Mouse (Mus musculus) forebrain, embryonic 10.5 days (tissue): ENCODE measurements around the gene Hist4h4. TPM values are rescaled to one million over a fixed set of nuclear protein-coding genes. Genes with fewer than 3 reads are reported as not detected.

Experiments used
- DNase-seq: peaks from one replicate; pipeline ENCODE4 v3.0.0-alpha.2; 2017; ENCODE audit warnings: low spot score; ENCODE audit errors: extremely low spot score
- H3K27ac ChIP-seq: fragments of 300-500 bp; sonication (generic); 2 replicates; pipeline ENCODE4 v1.5.1; 2016; ENCODE audit warnings: mild to moderate bottlenecking
- H3K27me3 ChIP-seq: fragments of 300-500 bp; sonication (generic); 2 replicates; pipeline ENCODE4 v1.6.1; 2016; ENCODE audit warnings: mild to moderate bottlenecking; ENCODE audit not compliant: poor library complexity, severe bottlenecking
- H3K36me3 ChIP-seq: fragments of 300-500 bp; sonication (generic); replicated peaks from 2 replicates; pipeline ENCODE4 v1.6.1; 2016; ENCODE audit warnings: mild to moderate bottlenecking, moderate library complexity
- H3K4me1 ChIP-seq: fragments of 300-500 bp; sonication (generic); 2 replicates; pipeline ENCODE4 v1.6.1; 2016
- H3K4me3 ChIP-seq: fragments of 300-500 bp; sonication (generic); 2 replicates; pipeline ENCODE4 v1.5.1; 2016; ENCODE audit warnings: mild to moderate bottlenecking, moderate library complexity
- H3K9me3 ChIP-seq: fragments of 300-500 bp; sonication (generic); 2 replicates; pipeline ENCODE4 v1.6.1; 2016; ENCODE audit warnings: mild to moderate bottlenecking, moderate library complexity
- WGBS: fragments of 180-500 bp; shearing (Covaris S2); methylation state at CpG from one replicate; pipeline ENCODE4 v1.1.7; 2016; 5-methylcytosine and 5-hydroxymethylcytosine counted together
- polyA plus RNA-seq: library from polyadenylated mRNA; unstranded; fragments of >200 nt; fragmentation: Nextera tagmentation; extraction: Ambion mirVana; gene quantifications from 2 replicates; pipeline ENCODE4 v1.2.1, GENCODE M21; 2016

Gene Hist4h4
- polyA plus RNA-seq, 1 experiment from 2014 or later: 0.38 TPM

GRCm38 (mm10) chr6:136795110-136795509, 9.1 kb downstream of the Hist4h4 start:
- WGBS: 52% methylated on average over 1 of the region's 1 CpGs
- Histone ChIP-seq H3K4me3 (no peak overlapping the region), H3K4me1 (peaks cover 17% of the 10 kb centered on the region), H3K27ac (no peak overlapping the region), H3K36me3 (no peaks in the 10 kb centered on the region), H3K27me3 (peaks cover 29% of the 10 kb centered on the region), H3K9me3 (no peaks in the 10 kb centered on the region)
- DNase-seq: no peak

GRCm38 (mm10) chr6:136793831-136794525, 10.2 kb downstream of the Hist4h4 start:
- no peaks in the 10 kb centered on the region for H3K36me3 ChIP-seq
- under 1% methylated on average over 24 of the region's 24 CpGs for WGBS
- DNase-seq: no peak
- no peaks in the 10 kb centered on the region for H3K9me3 ChIP-seq
- H3K4me1 ChIP-seq: peaks cover 17% of the 10 kb centered on the region
- H3K4me3 ChIP-seq: peak overlapping the region; percentile 54
- H3K27ac ChIP-seq: peak overlapping the region; percentile 48
- peaks cover 29% of the 10 kb centered on the region for H3K27me3 ChIP-seq

GRCm38 (mm10) chr6:136792884-136793758, 11.1 kb downstream of the Hist4h4 start:
- Histone ChIP-seq H3K9me3 (no peaks in the 10 kb centered on the region), H3K4me1 (peaks cover 17% of the 10 kb centered on the region), H3K4me3 (peak overlapping the region; percentile 54), H3K36me3 (no peaks in the 10 kb centered on the region), H3K27me3 (peaks cover 29% of the 10 kb centered on the region), H3K27ac (peak overlapping the region; percentile 48; the same call in 1 of the 2 replicates)
- WGBS: 28% methylated on average over 16 of the region's 16 CpGs
- DNase-seq: no peak

GRCm38 (mm10) chr6:136789391-136789971, 14.7 kb downstream of the Hist4h4 start:
- WGBS: 78% methylated on average over 5 of the region's 5 CpGs
- no peak overlapping the region for H3K27ac ChIP-seq

GRCm38 (mm10) chr6:136782761-136783160, 21.5 kb downstream of the Hist4h4 start:
- H3K27me3 ChIP-seq: no peaks in the 10 kb centered on the region
- WGBS: 86% methylated on average over 9 of the region's 9 CpGs
- no peaks in the 10 kb centered on the region for H3K4me1 ChIP-seq
- no peaks in the 10 kb centered on the region for H3K36me3 ChIP-seq
- no peak overlapping the region for H3K27ac ChIP-seq
- H3K9me3 ChIP-seq: no peaks in the 10 kb centered on the region
- H3K4me3 ChIP-seq: no peak overlapping the region
- DNase-seq: no peak

More at GRCm38 (mm10) chr6:136789391-136789971, 14.7 kb downstream of the Hist4h4 start:
- no peaks in the 10 kb centered on the region for H3K36me3 ChIP-seq
- no peak overlapping the region for H3K4me3 ChIP-seq
- peaks cover 17% of the 10 kb centered on the region for H3K4me1 ChIP-seq
- H3K27me3 ChIP-seq: peaks cover 23% of the 10 kb centered on the region
- H3K9me3 ChIP-seq: no peaks in the 10 kb centered on the region
- no peak for DNase-seq

- Histone ChIP-seq H3K27ac (no peak overlapping the region), H3K4me1 (no peaks in the 10 kb centered on the region), H3K36me3 (no peaks in the 10 kb centered on the region), H3K9me3 (no peaks in the 10 kb centered on the region), H3K27me3 (no peaks in the 10 kb centered on the region), H3K4me3 (no peak overlapping the region)
- WGBS: 89% methylated on average over 12 of the region's 12 CpGs
- DNase-seq: no peak
These were observed 22.1 kb downstream of the Hist4h4 start for GRCm38 (mm10) chr6:136782146-136782545.

GRCm38 (mm10) chr6:136781377-136781986, 22.7 kb downstream of the Hist4h4 start, which contains the start of gene Gucy2c:
Gucy2c (minus strand) TSS chr6:136781765.
- WGBS: 82% methylated on average over 20 of the region's 20 CpGs
- Histone ChIP-seq H3K4me1 (no peaks in the 10 kb centered on the region), H3K4me3 (no peak within 1 kb of the TSS), H3K36me3 (no peaks in the 10 kb centered on the region), H3K27ac (no peak within 1 kb of the TSS), H3K9me3 (no peaks in the 10 kb centered on the region), H3K27me3 (no peaks in the 10 kb centered on the region)
- DNase-seq: no peak

- H3K36me3 ChIP-seq: no peaks in the 10 kb centered on the region
- no peaks in the 10 kb centered on the region for H3K4me1 ChIP-seq
- DNase-seq: no peak
- no peak overlapping the region for H3K27ac ChIP-seq
- no peaks in the 10 kb centered on the region for H3K9me3 ChIP-seq
- no peaks in the 10 kb centered on the region for H3K27me3 ChIP-seq
- H3K4me3 ChIP-seq: no peak overlapping the region
- 88% methylated on average over 1 of the region's 1 CpGs for WGBS
These were observed 27.8 kb downstream of the Hist4h4 start for GRCm38 (mm10) chr6:136776392-136776791.

GRCm38 (mm10) chr6:136769859-136770258, 34.4 kb downstream of the Hist4h4 start:
- WGBS: 88% methylated on average over 7 of the region's 7 CpGs
- Histone ChIP-seq H3K9me3 (no peaks in the 10 kb centered on the region), H3K4me3 (no peak overlapping the region), H3K27me3 (no peaks in the 10 kb centered on the region), H3K36me3 (no peaks in the 10 kb centered on the region), H3K4me1 (no peaks in the 10 kb centered on the region), H3K27ac (no peak overlapping the region)
- no peak for DNase-seq

- WGBS: 91% methylated on average over 8 of the region's 8 CpGs
- H3K27ac ChIP-seq: no peak overlapping the region
- no peaks in the 10 kb centered on the region for H3K36me3 ChIP-seq
- no peak for DNase-seq
- no peaks in the 10 kb centered on the region for H3K27me3 ChIP-seq
- no peaks in the 10 kb centered on the region for H3K9me3 ChIP-seq
- H3K4me3 ChIP-seq: no peak overlapping the region
- no peaks in the 10 kb centered on the region for H3K4me1 ChIP-seq
These were observed 35.1 kb downstream of the Hist4h4 start for GRCm38 (mm10) chr6:136769143-136769542.

GRCm38 (mm10) chr6:136763912-136764311, 40.3 kb downstream of the Hist4h4 start:
- no peaks in the 10 kb centered on the region for H3K9me3 ChIP-seq
- no peak overlapping the region for H3K4me3 ChIP-seq
- no peaks in the 10 kb centered on the region for H3K4me1 ChIP-seq
- no peaks in the 10 kb centered on the region for H3K36me3 ChIP-seq
- H3K27ac ChIP-seq: no peak overlapping the region
- no peaks in the 10 kb centered on the region for H3K27me3 ChIP-seq
- WGBS: 88% methylated on average over 1 of the region's 1 CpGs
- DNase-seq: no peak
